Mouse (Mus musculus): ENCODE measurements around the gene Sprr3.

GRCm38 (mm10) chr3:92508185-92508584 lies 49.7 kb upstream of the Sprr3 start:
- no peak for TF ChIP-seq EP300 (IDR thresholded peaks at IDR 0.05; ENCODE audit: low read depth)
- no peak for TF ChIP-seq CTCF (IDR thresholded peaks at IDR 0.05; ENCODE audit: low read depth)
